Mouse (Mus musculus) lung, adult 2 months (tissue): ENCODE data around the gene Med26.

Source experiments
- CTCF ChIP-seq: fragments of 200-500 bp; IDR thresholded peaks from 2 replicates; pipeline ENCODE4 v1.5.1; 2011; ENCODE audit warnings: mild to moderate bottlenecking, low read length, control low read depth; ENCODE audit not compliant: insufficient read depth
- POLR2A ChIP-seq: fragments of 200-500 bp; IDR thresholded peaks from 2 replicates; pipeline ENCODE4 v1.6.1; 2011; ENCODE audit warnings: low read depth, mild to moderate bottlenecking, control low read depth, low read length, borderline replicate concordance; ENCODE audit errors: extremely low read depth

DNA sequence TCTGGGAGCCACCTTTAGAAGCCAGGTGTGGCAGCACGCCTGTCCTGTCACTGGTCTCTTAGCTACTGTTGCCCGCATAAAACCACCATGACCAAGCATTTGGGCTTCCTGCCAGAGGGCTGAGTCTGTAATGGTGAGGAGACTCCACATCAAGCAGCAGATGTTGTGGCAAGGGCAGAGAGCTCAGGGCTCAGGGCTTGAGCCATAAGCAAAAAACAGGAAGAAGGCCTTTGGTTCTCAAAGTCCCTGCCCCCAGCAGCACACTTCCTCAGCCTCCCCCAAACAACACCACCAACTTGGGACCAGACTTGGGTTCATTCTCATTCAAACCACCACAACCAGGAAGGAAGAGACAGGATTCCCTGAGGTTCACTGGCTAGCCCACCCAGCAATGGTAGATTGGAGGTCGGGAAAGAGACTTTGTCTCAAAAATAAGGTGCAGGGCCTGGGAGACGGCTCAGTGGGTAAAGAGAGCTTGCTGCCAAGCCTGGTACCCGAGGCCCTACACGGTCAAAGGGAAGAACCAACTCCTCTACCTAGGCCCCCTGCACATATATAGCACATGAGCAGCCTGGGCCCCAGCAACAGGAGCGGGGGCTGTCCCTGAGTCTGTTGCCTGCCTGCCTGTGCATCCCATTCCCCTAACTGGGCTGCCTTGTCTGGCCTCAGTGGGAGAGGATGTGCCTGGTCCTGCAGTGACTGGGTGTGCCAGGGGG, 35.1 kb upstream of the Med26 start:
- no peak for TF ChIP-seq CTCF
- no peak for TF ChIP-seq POLR2A
